Mouse (Mus musculus): ENCODE measurements around the gene Asb8.
A peak's percentile ranks its signal among the peaks of the same experiment; 100 is the strongest.

The Asb8 gene

GRCm38 (mm10) chr15:98114852-98115778, 50.3 kb downstream of the Asb8 start:
- DNase-seq = no peak

GRCm38 (mm10) chr15:98114098-98114851, 51.1 kb downstream of the Asb8 start:
- no peak for DNase-seq

GRCm38 (mm10) chr15:98111791-98112190, 53.6 kb downstream of the Asb8 start:
- no peak for DNase-seq

GRCm38 (mm10) chr15:98108297-98109152, 56.9 kb downstream of the Asb8 start:
- DNase-seq = peak; percentile 72 to 78

- no peak for DNase-seq
Measured at GRCm38 (mm10) chr15:98107703-98108296, 57.6 kb downstream of the Asb8 start.

- no peak for DNase-seq
Measured at GRCm38 (mm10) chr15:98107230-98107629, 58.2 kb downstream of the Asb8 start.

- DNase-seq = no peak
Measured at GRCm38 (mm10) chr15:98106506-98106905, 58.9 kb downstream of the Asb8 start.

GRCm38 (mm10) chr15:98102401-98102800, 63.0 kb downstream of the Asb8 start:
- no peak for DNase-seq

- no peak for DNase-seq
Measured at GRCm38 (mm10) chr15:98098519-98098918, 66.9 kb downstream of the Asb8 start.

GRCm38 (mm10) chr15:98096957-98097356, 68.5 kb downstream of the Asb8 start:
- DNase-seq = no peak

GRCm38 (mm10) chr15:98094905-98095304, 70.5 kb downstream of the Asb8 start:
- no peak for DNase-seq

GRCm38 (mm10) chr15:98093121-98094011, 72.1 kb downstream of the Asb8 start, which contains the start of gene Senp1:
TSS of gene Senp1 (minus strand) at chr15:98093744.
- DNase-seq = peak; percentile 82 to 89

GRCm38 (mm10) chr15:98092372-98093120, 72.9 kb downstream of the Asb8 start, which contains the start of gene Pfkm:
TSS of gene Pfkm (plus strand) at chr15:98092589.
- DNase-seq = no peak

GRCm38 (mm10) chr15:98091841-98092240, 73.6 kb downstream of the Asb8 start:
- DNase-seq = no peak

- no peak for DNase-seq
Measured at GRCm38 (mm10) chr15:98089421-98090183, 75.8 kb downstream of the Asb8 start.

GRCm38 (mm10) chr15:98088889-98089288, 76.5 kb downstream of the Asb8 start:
- DNase-seq = no peak
